Mouse (Mus musculus) cerebellum, postnatal 25 days (tissue): ENCODE measurements around the gene Rom1.
A peak's percentile ranks its signal among the peaks of the same experiment; 100 is the strongest.

Source experiments
- DNase-seq, 2 experiments: peaks; one replicate each; pipeline ENCODE4 v3.0.0; 2021; ENCODE audit warnings: mixed read lengths in 2 of 2

Rom1 gene

GRCm38 (mm10) chr19:8941515-8942217 is 12.5 kb upstream of the Rom1 start, which contains the start of gene Mta2:
TSS of gene Mta2 (plus strand) at chr19:8941875.
- DNase-seq, result peak; percentile 99 to 100

- DNase-seq, result no peak
These were observed 12.0 kb upstream of the Rom1 start for GRCm38 (mm10) chr19:8941136-8941514.

GRCm38 (mm10) chr19:8940526-8941133 is 11.5 kb upstream of the Rom1 start:
- DNase-seq, result peak in 1 of 2 experiments; percentile 27

DNA sequence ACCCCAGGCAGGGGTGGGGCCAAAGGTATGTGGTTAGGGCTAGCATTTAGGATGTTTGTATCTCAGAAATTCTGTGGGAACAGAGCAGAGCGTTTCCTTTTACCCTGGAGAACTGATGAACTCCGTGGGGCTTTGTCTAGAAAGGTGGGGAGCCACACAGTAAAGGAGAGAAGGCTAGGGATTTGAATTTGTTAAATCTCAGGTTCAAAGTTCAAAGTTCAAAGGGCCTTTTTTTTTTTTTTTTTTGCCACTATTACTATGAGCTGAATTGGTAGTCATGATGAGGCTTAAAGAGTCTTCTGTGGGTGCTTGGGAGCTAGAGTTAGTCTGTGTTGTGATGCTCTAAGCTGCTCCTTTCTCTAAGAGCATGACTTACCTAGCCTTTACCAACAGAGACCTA is 7.6 kb upstream of the Rom1 start:
- no peak for DNase-seq

DNA sequence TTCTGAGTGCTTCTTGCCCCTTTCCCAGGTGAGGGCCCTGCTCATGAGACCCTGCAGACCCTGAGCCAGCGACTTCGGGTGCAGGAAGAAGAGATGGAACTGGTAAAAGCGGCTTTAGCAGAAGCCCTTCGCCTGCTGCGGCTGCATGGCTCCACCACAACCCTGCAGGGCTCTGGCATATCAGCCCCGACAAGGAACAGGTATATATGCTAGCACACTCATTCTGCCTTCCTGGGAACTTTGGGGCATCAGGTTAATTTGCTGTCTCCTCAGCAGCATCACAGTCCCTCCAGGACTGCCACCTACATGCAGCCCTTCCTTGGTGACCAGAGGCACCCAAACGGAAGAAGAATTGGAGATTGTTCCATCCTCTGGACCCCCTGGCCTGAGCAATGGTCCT is 1.6 kb upstream of the Rom1 start:
- DNase-seq, result no peak

GRCm38 (mm10) chr19:8930117-8930516 is 961 bp upstream of the Rom1 start:
- DNase-seq, result no peak

DNA sequence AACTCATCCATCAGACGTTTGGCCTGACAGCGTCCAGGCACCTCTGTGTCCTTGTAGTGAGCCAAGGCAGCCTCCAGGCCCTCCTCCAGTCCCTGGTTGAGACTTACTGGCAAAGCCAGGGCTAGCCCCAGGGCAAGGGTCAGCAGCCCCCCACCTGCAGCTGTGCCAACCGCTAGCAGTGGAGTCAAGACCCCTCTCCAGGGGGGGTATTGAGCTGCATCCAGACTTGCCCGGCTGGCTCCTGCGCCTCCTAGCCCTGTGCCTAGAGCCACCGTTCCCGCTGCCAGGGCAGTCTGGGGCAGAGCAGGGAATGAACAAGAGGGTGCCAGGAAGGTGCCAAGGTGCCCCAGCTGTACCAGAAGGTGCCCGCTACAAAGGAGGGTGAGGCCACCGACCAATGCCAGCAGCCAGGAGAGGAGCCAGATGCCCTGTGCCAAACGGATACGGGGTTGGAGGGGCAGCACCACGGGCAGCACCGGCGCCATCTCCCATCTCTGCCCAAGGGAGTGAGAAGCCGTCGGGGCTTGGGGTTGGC is 400 bp downstream of the Rom1 start:
- DNase-seq, result peak in 1 of 2 experiments; percentile 65

GRCm38 (mm10) chr19:8927891-8928525 is 1.1 kb downstream of the Rom1 start:
- no peak for DNase-seq

DNA sequence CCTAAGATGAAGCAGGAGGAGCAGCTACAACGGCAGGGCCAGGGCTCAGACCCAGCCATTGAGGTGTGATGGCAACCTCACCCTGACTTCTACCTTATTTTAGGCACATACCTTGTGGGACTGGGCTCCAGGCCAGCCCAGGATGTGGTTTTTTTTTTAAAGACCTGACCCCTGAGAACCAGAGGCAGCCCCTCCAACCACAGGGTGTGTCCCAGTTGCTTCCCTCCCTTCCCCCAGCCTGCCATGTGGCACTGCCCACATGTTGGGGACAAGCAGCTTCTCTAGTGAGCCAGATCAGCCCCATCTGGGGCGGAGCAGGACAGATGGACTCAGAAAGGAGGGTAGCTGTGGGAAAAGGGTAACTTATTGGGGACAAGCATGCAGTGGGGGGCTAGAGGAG is 2.4 kb downstream of the Rom1 start:
- no peak for DNase-seq

- DNase-seq, result no peak
These were observed 7.4 kb downstream of the Rom1 start for GRCm38 (mm10) chr19:8921741-8922140.

DNA sequence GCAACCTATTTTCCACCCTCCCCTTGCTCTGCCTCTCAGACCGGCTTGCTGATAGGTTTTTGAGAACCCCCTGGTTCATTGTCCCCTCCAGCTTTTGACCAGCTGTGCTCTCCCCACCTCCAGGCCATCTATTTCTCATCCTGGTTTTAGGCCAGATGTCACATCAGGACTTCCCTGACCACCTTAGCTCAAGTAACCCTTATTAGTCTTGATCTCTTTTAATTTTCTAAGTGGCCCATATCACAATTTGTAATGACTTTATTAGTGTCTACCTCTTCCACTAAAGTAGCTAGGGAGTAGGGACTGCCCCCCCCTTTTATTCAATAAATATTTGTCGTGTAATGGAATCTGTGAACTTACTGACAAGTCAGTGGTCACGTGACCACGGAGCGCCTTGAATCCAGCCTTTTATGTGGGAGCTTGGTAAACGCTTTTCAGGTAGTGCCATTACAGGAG is 8.3 kb downstream of the Rom1 start:
- peak in 1 of 2 experiments; percentile 50 for DNase-seq

DNA sequence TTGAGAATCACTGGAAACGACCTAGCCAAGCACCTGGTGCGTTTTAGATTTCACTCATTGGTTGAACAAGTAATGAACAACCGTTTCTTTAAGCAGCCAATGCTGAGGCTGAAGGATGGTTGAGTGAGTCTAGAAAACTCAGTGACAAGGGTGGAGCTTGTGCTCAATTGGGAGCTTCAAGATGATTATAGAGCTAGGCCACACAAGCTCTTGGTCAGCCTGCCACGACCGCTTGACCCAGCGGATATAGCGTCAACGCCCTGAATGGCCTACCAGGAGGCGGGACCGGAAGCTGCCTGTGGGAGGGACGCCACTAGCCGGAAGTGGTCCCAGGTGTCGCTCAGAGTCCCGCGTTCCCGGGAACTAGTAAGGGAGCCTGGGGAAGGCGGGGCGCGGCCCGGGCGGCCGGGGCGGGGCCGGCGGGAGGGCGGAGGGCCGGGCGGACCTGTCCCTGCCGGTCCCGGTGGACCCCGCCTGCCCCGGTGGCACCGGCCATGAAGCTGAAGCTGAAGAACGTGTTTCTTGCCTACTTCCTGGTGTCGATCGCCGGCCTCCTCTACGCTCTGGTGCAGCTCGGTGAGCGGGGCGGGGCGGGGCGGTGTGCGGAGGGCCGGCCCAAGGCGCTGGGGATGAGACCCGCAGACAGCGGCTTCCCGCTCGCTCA is 9.0 kb downstream of the Rom1 start, which contains the start of gene B3gat3:
B3gat3 (plus strand) TSS at position 302 of the 664 bp plus-strand sequence.
- peak; percentile 97 for DNase-seq

- no peak for DNase-seq
These were observed 9.5 kb downstream of the Rom1 start for GRCm38 (mm10) chr19:8919684-8920072.

- DNase-seq, result no peak
These were observed 10.2 kb downstream of the Rom1 start for GRCm38 (mm10) chr19:8919000-8919399.

GRCm38 (mm10) chr19:8914212-8914611 is 14.9 kb downstream of the Rom1 start:
- no peak for DNase-seq

DNA sequence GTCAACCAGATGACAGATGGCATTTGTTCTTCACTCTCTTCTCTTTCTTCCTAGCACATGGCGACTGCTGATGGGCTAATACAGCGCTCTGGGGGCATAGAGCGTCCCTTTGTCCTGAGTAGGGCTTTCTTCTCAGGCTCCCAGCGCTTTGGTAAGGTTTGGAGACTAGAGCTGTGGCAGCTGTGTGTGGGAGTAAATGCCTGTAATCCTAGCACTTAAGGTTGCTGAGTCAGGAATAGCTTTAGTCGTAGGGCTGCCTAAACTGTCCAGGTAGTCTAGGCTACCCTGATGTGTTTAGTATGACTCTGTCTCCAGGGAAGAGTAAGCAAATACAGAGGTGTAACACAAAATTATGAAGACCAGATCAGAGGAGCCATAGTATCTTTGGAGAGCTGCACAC is 17.3 kb downstream of the Rom1 start:
- DNase-seq, result no peak

- no peak for DNase-seq
These were observed 20.6 kb downstream of the Rom1 start for GRCm38 (mm10) chr19:8908531-8908930.

DNA sequence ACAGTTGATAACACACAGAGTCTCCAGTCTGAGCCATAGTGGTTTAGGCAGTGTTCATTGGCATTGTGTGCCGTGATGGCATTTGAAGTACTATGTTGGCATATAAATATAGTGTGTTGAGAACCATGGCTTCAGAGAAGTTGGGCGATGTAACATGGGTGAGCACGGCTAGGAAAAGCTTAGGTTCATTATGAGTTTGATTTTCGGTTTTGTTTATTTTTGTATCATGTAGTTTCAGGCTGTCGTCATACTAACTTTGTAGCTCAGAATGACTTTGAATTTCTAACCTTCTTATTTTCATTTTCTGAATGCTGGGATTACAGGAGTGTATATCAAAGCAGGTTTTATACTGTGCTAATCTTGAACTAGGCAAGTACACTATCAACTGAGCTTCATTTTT is 25.7 kb downstream of the Rom1 start:
- DNase-seq, result no peak

DNA sequence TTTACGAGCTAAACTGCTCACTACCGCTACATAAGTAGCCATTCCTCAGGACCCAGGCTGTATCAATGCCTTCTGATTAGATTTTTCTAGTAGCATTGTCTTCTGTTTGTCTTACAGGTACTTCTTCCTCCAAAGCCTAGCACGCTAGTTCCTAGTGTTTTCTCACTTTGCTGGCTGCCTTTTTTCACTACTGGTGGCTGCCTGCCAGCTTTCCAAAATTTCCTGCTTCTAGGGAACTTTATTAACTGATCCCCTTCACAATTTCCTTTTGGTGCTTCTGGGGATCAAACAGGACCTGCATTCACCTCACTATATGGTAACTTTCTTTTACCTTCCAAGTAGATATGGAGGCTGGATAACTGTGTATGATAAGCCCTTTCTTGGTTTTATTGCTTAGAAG is 30.1 kb downstream of the Rom1 start:
- no peak for DNase-seq

DNA sequence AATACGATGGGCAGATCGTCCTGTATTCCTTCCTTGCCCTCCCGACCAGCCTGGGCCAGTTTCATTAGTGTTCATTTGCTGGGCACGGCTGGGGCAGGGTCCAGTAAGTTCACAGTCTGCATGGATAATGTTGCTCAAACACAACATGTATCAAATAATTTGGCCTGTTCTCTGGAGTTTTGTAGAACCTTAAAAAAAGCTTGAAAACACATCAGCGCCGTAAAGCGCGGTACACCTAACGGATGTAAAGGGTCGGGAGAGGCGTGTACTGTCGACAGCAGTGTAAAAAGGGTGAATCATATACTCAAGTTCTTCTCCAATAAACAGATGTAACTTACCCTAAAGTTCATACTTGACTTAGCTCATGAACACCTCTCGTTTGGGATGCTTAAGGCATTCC is 30.6 kb downstream of the Rom1 start:
- no peak for DNase-seq

- DNase-seq, result peak; percentile 94 to 97
These were observed 31.2 kb downstream of the Rom1 start, which contains the start of gene Ganab for GRCm38 (mm10) chr19:8897865-8898495. TSS of gene Ganab (plus strand) at chr19:8898071.

DNA sequence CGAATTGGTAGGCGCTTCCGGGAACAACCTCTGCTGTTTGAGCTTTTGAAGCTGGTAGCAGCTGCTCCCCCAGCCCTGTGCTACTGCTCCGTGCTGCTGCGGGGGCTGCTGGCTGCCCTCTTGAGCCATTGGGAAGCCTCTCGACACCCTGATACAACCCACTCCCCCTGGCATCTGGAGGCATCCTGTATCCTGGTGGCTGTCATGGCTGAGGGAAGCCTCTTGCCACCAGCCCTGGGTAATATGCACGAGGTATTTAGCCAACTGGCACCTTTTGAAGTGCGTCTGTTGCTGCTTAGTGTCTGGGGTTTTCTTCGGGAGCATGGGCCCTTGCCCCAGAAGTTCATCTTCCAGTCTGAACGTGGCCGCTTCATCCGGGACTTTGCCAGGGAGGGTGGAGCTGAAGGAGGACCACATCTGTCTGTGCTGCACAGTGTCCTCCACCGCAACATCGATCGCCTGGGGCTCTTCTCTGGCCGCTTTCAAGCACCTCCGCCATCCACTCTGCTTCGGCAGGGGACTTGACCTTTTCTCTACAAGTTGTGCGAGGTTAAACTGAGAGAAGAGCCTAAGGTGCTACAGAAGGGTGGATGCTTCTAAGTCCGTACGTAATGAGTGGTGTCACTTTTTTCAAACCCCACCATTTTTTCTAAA is 31.8 kb downstream of the Rom1 start:
- DNase-seq, result peak; percentile 50 to 58
